24 mouse cellular contexts compared by ENCODE assay signal in the genomic region with DNA sequence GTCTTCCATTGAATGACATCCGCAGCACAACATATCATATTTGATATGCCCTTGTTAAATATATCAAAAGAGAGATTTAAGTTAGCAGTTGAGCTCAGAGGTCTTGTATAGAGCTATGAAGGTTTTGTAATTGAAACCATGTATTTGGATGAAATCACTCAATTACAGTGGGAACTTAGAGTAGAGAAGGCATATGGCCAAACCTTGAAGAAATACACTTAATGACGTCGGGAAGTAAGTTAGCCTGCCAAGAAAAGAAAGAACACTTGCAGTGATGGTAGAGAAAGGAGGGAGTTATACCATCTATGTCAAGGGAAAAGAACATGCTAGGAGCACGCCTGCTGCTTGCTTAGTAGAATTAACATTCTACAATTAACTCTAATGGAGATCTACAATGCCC. TPM values are rescaled to one million over a fixed set of nuclear protein-coding genes. Genes with fewer than 3 reads are reported as not detected.
"Had no signal": no experiment of that assay in that cellular context is flagged by ENCODE, and none has a peak within 500 bp of the region (broad histone marks: within the 10 kb centered on the region; RNA-seq: fewer than 3 reads in every experiment).

No protein-coding gene starts in this region.

- ATAC-seq: liver, postnatal 0 days; midbrain, embryonic 15.5 days had no signal

- H3K9me3 ChIP-seq: kidney, embryonic 15.5 days; limb, embryonic 12.5 days; midbrain, embryonic 12.5 days; midbrain, embryonic 15.5 days; neural tube, embryonic 12.5 days; neural tube, embryonic 15.5 days; stomach, embryonic 15.5 days had no signal

- DNase-seq: kidney, adult 11 months; kidney, adult 8-10 months; kidney, postnatal 10 days; kidney, postnatal 36 days; layer of hippocampus, postnatal 36 days; liver, postnatal 0 days; lung, embryonic 14.5 days; lung, postnatal 14 days; right cerebral cortex, adult 18-20 months; right cerebral cortex, postnatal 14 days; right cerebral cortex, postnatal 4 days; spleen, adult 18-20 months; thymus, postnatal 25 days had no signal

- H3K27ac ChIP-seq: kidney, embryonic 15.5 days; left cerebral cortex, adult 2 months; limb, embryonic 12.5 days; liver, embryonic 14.5 days; macrophage; midbrain, embryonic 12.5 days; midbrain, embryonic 15.5 days; neural tube, embryonic 12.5 days; neural tube, embryonic 15.5 days; stomach, embryonic 15.5 days had no signal

- H3K4me2 ChIP-seq: kidney, embryonic 15.5 days; limb, embryonic 12.5 days; liver, embryonic 11.5 days; lung, embryonic 14.5 days; midbrain, embryonic 12.5 days; midbrain, embryonic 15.5 days; neural tube, embryonic 12.5 days; neural tube, embryonic 15.5 days; stomach, embryonic 15.5 days had no signal

- H3K9ac ChIP-seq: kidney, embryonic 15.5 days; limb, embryonic 12.5 days; liver, embryonic 14.5 days; liver, postnatal 0 days; lung, embryonic 14.5 days; midbrain, embryonic 12.5 days; midbrain, embryonic 15.5 days; neural tube, embryonic 12.5 days; neural tube, embryonic 15.5 days; stomach, embryonic 15.5 days had no signal

- H3K36me3 ChIP-seq: kidney, embryonic 15.5 days; limb, embryonic 12.5 days; midbrain, embryonic 12.5 days; midbrain, embryonic 15.5 days; neural tube, embryonic 12.5 days; neural tube, embryonic 15.5 days; stomach, embryonic 15.5 days had no signal

- H3K4me1 ChIP-seq: kidney, embryonic 15.5 days; limb, embryonic 12.5 days; midbrain, embryonic 12.5 days; midbrain, embryonic 15.5 days; neural tube, embryonic 12.5 days; neural tube, embryonic 15.5 days; stomach, embryonic 15.5 days had no signal

- H3K4me3 ChIP-seq: kidney, embryonic 15.5 days; left cerebral cortex, adult 2 months; limb, embryonic 12.5 days; midbrain, embryonic 12.5 days; midbrain, embryonic 15.5 days; neural tube, embryonic 12.5 days; neural tube, embryonic 15.5 days; stomach, embryonic 15.5 days had no signal

- H3K27me3 ChIP-seq: kidney, embryonic 15.5 days; limb, embryonic 12.5 days; midbrain, embryonic 12.5 days; midbrain, embryonic 15.5 days; neural tube, embryonic 12.5 days; neural tube, embryonic 15.5 days; stomach, embryonic 15.5 days had no signal

RNA-seq across cellular contexts. Expression of gene Gm28710, which starts 11.1 kb away (rescaled TPM):
- polyA plus RNA-seq: kidney, embryonic 15.5 days; limb, embryonic 12.5 days; liver, embryonic 11.5 days; liver, embryonic 14.5 days; liver, postnatal 0 days; lung, embryonic 14.5 days; macrophage; midbrain, embryonic 12.5 days; midbrain, embryonic 15.5 days; neural tube, embryonic 12.5 days; neural tube, embryonic 15.5 days had no signal
